Mouse (Mus musculus) heart, embryonic 14.5 days (tissue): Measurements from ENCODE around the gene Dus2. TPM values are rescaled to one million over a fixed set of nuclear protein-coding genes. Genes with fewer than 3 reads are reported as not detected.

ENCODE experiments used
- ATAC-seq: fragments of 200-750 bp; cut with Nextera tagmentation; 2 replicates; pipeline ENCODE4 v1.8.0; 2017; ENCODE audit warnings: low read depth, moderate TSS enrichment; ENCODE audit not compliant: insufficient number of reproducible peaks, insufficient read depth, low FRiP score
- H3K27ac ChIP-seq, 2 experiments: fragments of 200-500 bp in 1 of 2; fragments of 300-500 bp in 1 of 2; sonication (generic) in 1 of 2; replicated peaks in 1 of 2; 2 replicates each; pipeline ENCODE4 v1.5.1; 2012 to 2014; ENCODE audit warnings: low read depth in 2 of 2, low read length in 2 of 2, control low read depth in 1 of 2, mild to moderate bottlenecking in 1 of 2, mixed read lengths in 1 of 2; ENCODE audit not compliant: control insufficient read depth in 1 of 2, insufficient read depth in 1 of 2
- H3K27me3 ChIP-seq: fragments of 300-500 bp; sonication (generic); 2 replicates; pipeline ENCODE4 v1.6.1; 2014; ENCODE audit warnings: mild to moderate bottlenecking, low read length, control low read depth; ENCODE audit not compliant: control insufficient read depth, insufficient read depth
- H3K36me3 ChIP-seq: fragments of 300-500 bp; sonication (generic); 2 replicates; pipeline ENCODE4 v1.6.1; 2014; ENCODE audit warnings: mild to moderate bottlenecking, control low read depth, low read length, mixed read lengths; ENCODE audit not compliant: control insufficient read depth, insufficient read depth
- H3K4me1 ChIP-seq, 2 experiments: fragments of 200-500 bp in 1 of 2; fragments of 300-500 bp in 1 of 2; sonication (generic) in 1 of 2; 2 replicates each; pipeline ENCODE4 v1.6.1; 2012 to 2014; ENCODE audit warnings: low read length in 2 of 2, control low read depth in 1 of 2, mixed read lengths in 1 of 2; ENCODE audit not compliant: control insufficient read depth in 2 of 2, insufficient read depth in 2 of 2
- H3K4me2 ChIP-seq: fragments of 300-500 bp; sonication (generic); 2 replicates; pipeline ENCODE4 v1.6.1; 2014; ENCODE audit warnings: mild to moderate bottlenecking, low read length
- H3K4me3 ChIP-seq, 2 experiments: fragments of 200-500 bp in 1 of 2; fragments of 300-500 bp in 1 of 2; sonication (generic) in 1 of 2; 2 replicates each; pipeline ENCODE4 v1.5.1; 2012 to 2014; ENCODE audit warnings: low read length in 2 of 2, mild to moderate bottlenecking in 2 of 2, control low read depth in 1 of 2, low read depth in 1 of 2, moderate library complexity in 1 of 2; ENCODE audit not compliant: control insufficient read depth in 1 of 2, insufficient read depth in 1 of 2
- H3K9ac ChIP-seq: fragments of 300-500 bp; sonication (generic); 2 replicates; pipeline ENCODE4 v1.6.1; 2014; ENCODE audit warnings: mild to moderate bottlenecking, low read length
- H3K9me3 ChIP-seq: fragments of 300-500 bp; sonication (generic); 2 replicates; pipeline ENCODE4 v1.6.1; 2016; ENCODE audit warnings: low read length, control low read depth; ENCODE audit not compliant: control insufficient read depth
- WGBS: fragments of 180-500 bp; shearing (Covaris S2); extraction: QIAGEN DNeasy Blood & Tissue Kit; methylation state at CpG from one replicate; pipeline ENCODE4 v1.1.7; 2014; 5-methylcytosine and 5-hydroxymethylcytosine counted together
- polyA plus RNA-seq: library from polyadenylated mRNA; unstranded; fragments of >200 nt; fragmentation: Nextera tagmentation; extraction: Ambion mirVana; gene quantifications from 2 replicates; pipeline ENCODE4 v1.2.1, GENCODE M21; 2014

Dus2 gene
- polyA plus RNA-seq, 1 experiment from 2014 or later: 15.2 TPM

- Histone ChIP-seq H3K9me3 (no peaks in the 10 kb centered on the region), H3K4me3 (no peak overlapping the region), H3K27me3 (no peaks in the 10 kb centered on the region), H3K36me3 (peaks cover 27% of the 10 kb centered on the region), H3K4me2 (no peak overlapping the region), H3K9ac (no peak overlapping the region), H3K4me1 (peaks cover 3 to 4% of the 10 kb centered on the region in 2 experiments; a peak in 1 of 4 replicates), H3K27ac (no peak overlapping the region)
- no peak for ATAC-seq
- WGBS: 73% methylated on average over 6 of the region's 6 CpGs
Observed at GRCm38 (mm10) chr8:106016284-106016683, 25.1 kb downstream of the Dus2 start.

GRCm38 (mm10) chr8:106017130-106017529, 26.0 kb downstream of the Dus2 start:
- H3K27ac ChIP-seq: no peak overlapping the region
- ATAC-seq: no peak
- no peak overlapping the region for H3K4me3 ChIP-seq
- H3K9ac ChIP-seq: no peak overlapping the region
- H3K4me2 ChIP-seq: no peak overlapping the region
- peaks cover 27% of the 10 kb centered on the region for H3K36me3 ChIP-seq
- H3K9me3 ChIP-seq: no peaks in the 10 kb centered on the region
- H3K27me3 ChIP-seq: no peaks in the 10 kb centered on the region
- WGBS: 88% methylated on average over 7 of the region's 7 CpGs
- H3K4me1 ChIP-seq: no peaks in the 10 kb centered on the region

DNA sequence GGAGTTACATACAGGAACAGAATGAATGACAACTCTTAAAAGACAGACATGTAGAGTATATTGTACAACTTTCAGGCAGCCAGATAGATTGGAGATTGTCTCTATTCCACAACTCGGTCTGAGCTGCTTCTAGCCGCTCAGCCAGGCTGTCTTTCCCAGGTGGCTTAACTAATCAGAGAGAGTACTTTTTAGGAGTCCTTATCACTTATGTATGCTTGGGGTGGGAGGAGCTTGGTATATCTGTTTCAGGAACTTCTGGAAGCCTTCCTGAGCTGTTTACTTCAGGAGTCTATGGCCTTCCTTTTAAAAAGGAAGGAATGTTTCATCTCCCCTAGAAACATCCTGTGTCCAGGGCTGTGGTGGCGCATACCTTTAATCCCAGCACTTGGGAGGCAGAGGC, 26.9 kb downstream of the Dus2 start:
- Histone ChIP-seq H3K4me1 (no peaks in the 10 kb centered on the region), H3K36me3 (peaks cover 27% of the 10 kb centered on the region), H3K9me3 (no peaks in the 10 kb centered on the region), H3K4me2 (no peak overlapping the region), H3K27ac (no peak overlapping the region), H3K9ac (no peak overlapping the region), H3K27me3 (no peaks in the 10 kb centered on the region), H3K4me3 (no peak overlapping the region)
- 63% methylated on average over 3 of the region's 3 CpGs for WGBS
- ATAC-seq: no peak

- Histone ChIP-seq H3K27me3 (no peaks in the 10 kb centered on the region), H3K9me3 (no peaks in the 10 kb centered on the region), H3K36me3 (peaks cover 31% of the 10 kb centered on the region), H3K4me3 (no peak overlapping the region), H3K9ac (no peak overlapping the region), H3K4me1 (no peaks in the 10 kb centered on the region), H3K27ac (no peak overlapping the region), H3K4me2 (no peak overlapping the region)
- ATAC-seq: no peak
Observed at GRCm38 (mm10) chr8:106022483-106022882, 31.3 kb downstream of the Dus2 start.

DNA sequence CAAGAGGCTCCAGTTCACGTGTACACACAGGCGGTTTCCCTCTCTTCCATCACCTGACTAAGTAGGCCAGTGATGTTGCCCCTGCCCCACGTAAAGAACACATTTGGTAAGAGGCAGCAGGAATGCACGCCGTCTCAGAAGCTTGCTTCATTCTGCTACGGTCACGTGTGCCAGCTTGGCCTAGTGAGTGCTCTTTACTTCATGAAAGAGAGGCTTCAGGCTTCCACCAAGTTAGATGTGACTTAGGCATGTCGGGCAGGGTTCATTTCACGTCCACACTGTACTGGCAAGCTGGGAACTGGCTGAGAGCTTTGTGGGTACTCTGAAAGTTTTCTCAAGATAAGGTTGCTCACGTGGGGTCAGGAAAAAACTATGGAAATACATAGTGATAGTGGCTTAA, 47.6 kb downstream of the Dus2 start:
- H3K9ac ChIP-seq: no peak overlapping the region
- peaks cover 17% of the 10 kb centered on the region; the same call in 1 of the 2 replicates for H3K36me3 ChIP-seq
- no peak overlapping the region for H3K27ac ChIP-seq
- H3K4me3 ChIP-seq: no peak overlapping the region
- no peak overlapping the region for H3K4me2 ChIP-seq
- no peaks in the 10 kb centered on the region for H3K9me3 ChIP-seq
- no peaks in the 10 kb centered on the region for H3K4me1 ChIP-seq
- H3K27me3 ChIP-seq: no peaks in the 10 kb centered on the region
- no peak for ATAC-seq
- 88% methylated on average over 10 of the region's 10 CpGs for WGBS

- Histone ChIP-seq H3K4me3 (no peak overlapping the region), H3K27me3 (no peaks in the 10 kb centered on the region), H3K9me3 (no peaks in the 10 kb centered on the region), H3K4me1 (no peaks in the 10 kb centered on the region), H3K4me2 (no peak overlapping the region), H3K36me3 (peaks cover 17% of the 10 kb centered on the region; the same call in 1 of the 2 replicates), H3K9ac (no peak overlapping the region), H3K27ac (no peak overlapping the region)
- no peak for ATAC-seq
- WGBS: 80% methylated on average over 4 of the region's 4 CpGs
Observed at GRCm38 (mm10) chr8:106039605-106040004, 48.5 kb downstream of the Dus2 start.

- ATAC-seq: no peak
- H3K27ac ChIP-seq: no peak overlapping the region
- WGBS: 55% methylated on average over 4 of the region's 4 CpGs
Observed at GRCm38 (mm10) chr8:106040218-106040617, 49.1 kb downstream of the Dus2 start.

GRCm38 (mm10) chr8:106043055-106043454, 51.9 kb downstream of the Dus2 start:
- Histone ChIP-seq H3K36me3 (0 out of 2 replicates have a peak, but pooled peaks cover 3% of the 10 kb centered on the region), H3K27me3 (no peaks in the 10 kb centered on the region), H3K4me2 (no peak overlapping the region), H3K4me3 (no peak overlapping the region), H3K9ac (no peak overlapping the region), H3K4me1 (no peaks in the 10 kb centered on the region), H3K27ac (no peak overlapping the region), H3K9me3 (no peaks in the 10 kb centered on the region)
- ATAC-seq: no peak
- WGBS: 78% methylated on average over 2 of the region's 2 CpGs

More at GRCm38 (mm10) chr8:106040218-106040617, 49.1 kb downstream of the Dus2 start:
- H3K4me1 ChIP-seq: no peaks in the 10 kb centered on the region
- H3K4me3 ChIP-seq: no peak overlapping the region
- H3K9ac ChIP-seq: no peak overlapping the region
- H3K36me3 ChIP-seq: peaks cover 17% of the 10 kb centered on the region; the same call in 1 of the 2 replicates
- H3K9me3 ChIP-seq: no peaks in the 10 kb centered on the region
- H3K27me3 ChIP-seq: no peaks in the 10 kb centered on the region
- H3K4me2 ChIP-seq: no peak overlapping the region
